Mouse (Mus musculus) embryonic facial prominence, embryonic 15.5 days (tissue): ENCODE data around the gene Pmm1. TPM values are rescaled to one million over a fixed set of nuclear protein-coding genes. Genes with fewer than 3 reads are reported as not detected.

Source experiments
- ATAC-seq: fragments of 200-750 bp; cut with Nextera tagmentation; 2 replicates; pipeline ENCODE4 v1.8.0; 2017; ENCODE audit warnings: low read depth, moderate TSS enrichment; ENCODE audit not compliant: insufficient number of reproducible peaks, low FRiP score, low TSS enrichment
- H3K27ac ChIP-seq: fragments of 300-500 bp; sonication (generic); replicated peaks from 2 replicates; pipeline ENCODE4 v1.5.1; 2015; ENCODE audit warnings: mild to moderate bottlenecking, inconsistent platforms
- H3K27me3 ChIP-seq: fragments of 300-500 bp; sonication (generic); 2 replicates; pipeline ENCODE4 v1.6.1; 2015; ENCODE audit warnings: inconsistent platforms
- H3K36me3 ChIP-seq: fragments of 300-500 bp; sonication (generic); 2 replicates; pipeline ENCODE4 v1.6.1; 2015; ENCODE audit warnings: mild to moderate bottlenecking, inconsistent platforms
- H3K4me1 ChIP-seq: fragments of 300-500 bp; sonication (generic); 2 replicates; pipeline ENCODE4 v1.6.1; 2015; ENCODE audit warnings: inconsistent platforms
- H3K4me2 ChIP-seq: fragments of 300-500 bp; sonication (generic); replicated peaks from 2 replicates; pipeline ENCODE4 v1.6.1; 2015; ENCODE audit warnings: mild to moderate bottlenecking, inconsistent platforms
- H3K4me3 ChIP-seq: fragments of 300-500 bp; sonication (generic); replicated peaks from 2 replicates; pipeline ENCODE4 v1.5.1; 2015; ENCODE audit warnings: mild to moderate bottlenecking, inconsistent platforms
- H3K9ac ChIP-seq: fragments of 300-500 bp; sonication (generic); 2 replicates; pipeline ENCODE4 v1.6.1; 2015; ENCODE audit warnings: inconsistent platforms
- H3K9me3 ChIP-seq: fragments of 300-500 bp; sonication (generic); replicated peaks from 2 replicates; pipeline ENCODE4 v1.6.1; 2016; ENCODE audit warnings: inconsistent platforms
- WGBS: fragments of 180-500 bp; shearing (Covaris S2); methylation state at CpG from one replicate; pipeline ENCODE4 v1.1.7; 2015; 5-methylcytosine and 5-hydroxymethylcytosine counted together
- polyA plus RNA-seq: library from polyadenylated mRNA; unstranded; fragments of >200 nt; fragmentation: Nextera tagmentation; extraction: Ambion mirVana; gene quantifications from 2 replicates; pipeline ENCODE4 v1.2.1, GENCODE M21; 2015

The Pmm1 gene
- polyA plus RNA-seq, 1 experiment from 2014 or later: 35.9 TPM

DNA sequence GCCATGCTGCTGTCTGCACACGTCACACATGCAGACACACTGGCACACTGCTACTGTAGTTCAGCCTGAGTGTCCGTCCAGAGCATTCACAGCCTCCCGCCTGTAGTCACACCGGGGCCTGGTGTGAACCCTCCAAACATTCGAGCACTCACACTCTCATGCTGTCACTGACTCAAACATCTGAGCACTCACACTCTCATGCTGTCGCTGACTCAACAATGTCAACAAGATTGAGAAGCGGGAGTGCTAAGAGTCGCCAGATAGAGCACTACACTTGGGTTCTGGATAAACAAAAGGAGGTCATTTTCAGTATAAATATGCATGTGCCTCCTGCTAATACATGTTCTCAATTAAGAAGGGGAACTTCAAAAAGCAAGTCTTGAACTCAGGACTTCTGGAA lies 52.8 kb downstream of the Pmm1 start:
- peaks cover 95% of the 10 kb centered on the region for H3K36me3 ChIP-seq
- no peak for ATAC-seq
- no peaks in the 10 kb centered on the region for H3K27me3 ChIP-seq
- H3K4me1 ChIP-seq: no peaks in the 10 kb centered on the region
- H3K4me3 ChIP-seq: no peak overlapping the region
- H3K9ac ChIP-seq: no peak overlapping the region
- no peak overlapping the region for H3K27ac ChIP-seq
- H3K4me2 ChIP-seq: no peak overlapping the region
- WGBS: 93% methylated on average over 8 of the region's 8 CpGs
- no peaks in the 10 kb centered on the region for H3K9me3 ChIP-seq

DNA sequence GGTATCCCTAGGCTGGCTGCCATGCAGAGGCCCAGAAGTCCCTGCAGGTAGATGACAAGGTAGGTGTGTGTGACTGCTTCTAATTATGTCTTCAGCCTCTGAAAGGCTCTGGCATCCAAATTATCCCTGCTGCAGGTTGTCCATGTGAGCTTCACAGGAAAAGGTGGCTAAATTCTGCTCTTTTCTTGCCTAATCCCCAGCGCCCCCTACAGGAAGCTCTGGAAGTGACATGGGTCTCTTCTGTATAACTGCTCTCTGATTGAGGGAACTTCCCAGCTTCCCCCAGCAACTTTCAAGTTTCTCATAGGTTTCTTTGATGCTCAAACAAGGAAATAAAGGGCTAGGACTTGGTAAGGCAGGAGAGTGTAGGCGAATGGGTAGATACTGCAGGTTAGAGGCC lies 55.8 kb downstream of the Pmm1 start:
- Histone ChIP-seq H3K27ac (no peak overlapping the region), H3K4me1 (no peaks in the 10 kb centered on the region), H3K36me3 (peaks cover 95% of the 10 kb centered on the region), H3K4me3 (no peak overlapping the region), H3K9ac (no peak overlapping the region), H3K27me3 (no peaks in the 10 kb centered on the region), H3K4me2 (no peak overlapping the region), H3K9me3 (no peaks in the 10 kb centered on the region)
- 39% methylated on average over 2 of the region's 2 CpGs for WGBS
- ATAC-seq: no peak

Other genes with a start within 250 kb of the Pmm1 start
- 29.5 and 31.2 TPM in 2 replicates for gene Zc3h7b, start 215.9 kb downstream of the Pmm1 start, polyA plus RNA-seq
- gene Rangap1, start 215.4 kb downstream of the Pmm1 start, polyA plus RNA-seq: 98.3 and 102 TPM in 2 replicates
- gene Tef, start 158.5 kb downstream of the Pmm1 start, polyA plus RNA-seq: 31.1 and 32.3 TPM in 2 replicates
- gene Tob2, start 102.1 kb downstream of the Pmm1 start, polyA plus RNA-seq: 31.4 and 33.8 TPM in 2 replicates
- 133 and 145 TPM in 2 replicates for gene Phf5a, start 89.0 kb downstream of the Pmm1 start, polyA plus RNA-seq
- 156 and 164 TPM in 2 replicates for gene Aco2, start 88.6 kb downstream of the Pmm1 start, polyA plus RNA-seq
- 64.2 and 65.3 TPM in 2 replicates for gene Polr3h, start 34.7 kb downstream of the Pmm1 start, polyA plus RNA-seq
- 17.5 and 19.3 TPM in 2 replicates for gene Csdc2, start 24.2 kb downstream of the Pmm1 start, polyA plus RNA-seq
- gene 1700029P11Rik, start 19.6 kb upstream of the Pmm1 start, polyA plus RNA-seq: not detected in 2 replicates
- gene Xrcc6, start 26.9 kb upstream of the Pmm1 start, polyA plus RNA-seq: 75.5 and 82.1 TPM in 2 replicates
- gene Desi1, start 72.9 kb upstream of the Pmm1 start, polyA plus RNA-seq: 29.3 and 29.8 TPM in 2 replicates
- 246 and 260 TPM in 2 replicates for gene Snu13, start 86.7 kb upstream of the Pmm1 start, polyA plus RNA-seq
- gene 4930407I10Rik, start 98.2 kb upstream of the Pmm1 start, polyA plus RNA-seq: not detected in 2 replicates
- 0.04 and 0.11 TPM in 2 replicates for gene Mei1, start 109.1 kb upstream of the Pmm1 start, polyA plus RNA-seq
- gene Ccdc134, start 167.0 kb upstream of the Pmm1 start, polyA plus RNA-seq: 27.6 and 31.1 TPM in 2 replicates
- gene Srebf2, start 186.3 kb upstream of the Pmm1 start, polyA plus RNA-seq: 159 and 162 TPM in 2 replicates